Mouse (Mus musculus) G1E (cell line): ENCODE results near the gene Smc1b.

Experiments
- CTCF ChIP-seq: IDR thresholded peaks from 2 replicates; pipeline ENCODE4 v1.5.1; 2012; ENCODE audit warnings: low read depth, low read length, inconsistent platforms, mixed read lengths
- POLR2AphosphoS5 ChIP-seq: IDR thresholded peaks from 2 replicates; pipeline ENCODE4 v1.6.1; 2012; ENCODE audit warnings: low read depth, low read length, inconsistent platforms; ENCODE audit not compliant: insufficient replicate concordance
- TAL1 ChIP-seq: conservative IDR thresholded peaks from 2 replicates; pipeline ENCODE4 v1.6.1; 2012; ENCODE audit warnings: low read depth, low read length, inconsistent platforms, mixed read lengths

DNA sequence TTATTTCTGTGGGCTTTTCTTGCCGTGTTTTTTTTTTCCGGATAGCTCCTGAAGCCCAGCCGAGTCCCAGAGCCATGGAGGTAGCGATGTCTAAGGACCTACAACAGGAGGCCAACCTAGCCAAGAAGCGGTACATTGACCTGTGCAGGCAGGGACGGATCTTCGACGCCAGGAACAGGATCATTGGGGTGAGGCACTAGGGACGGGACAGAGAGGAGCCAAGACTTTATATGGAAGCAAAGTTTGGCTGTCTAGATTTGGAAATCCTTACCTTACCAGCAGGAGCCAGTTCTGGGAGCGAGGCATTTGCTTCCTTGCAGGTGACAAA lies 393 bp upstream of the Smc1b start:
- TF ChIP-seq POLR2AphosphoS5 = no peak
- no peak for TF ChIP-seq CTCF
- no peak for TF ChIP-seq TAL1
